Mouse (Mus musculus) embryonic facial prominence, embryonic 11.5 days (tissue): ENCODE measurements around the gene Pik3ca. TPM values are rescaled to one million over a fixed set of nuclear protein-coding genes. Genes with fewer than 3 reads are reported as not detected.

Experiments used
- ATAC-seq: fragments of 200-750 bp; cut with Nextera tagmentation; replicated peaks from 2 replicates; pipeline ENCODE4 v1.8.0; 2017; ENCODE audit warnings: low read depth; ENCODE audit not compliant: insufficient number of reproducible peaks, low FRiP score, low TSS enrichment
- DNase-seq: peaks from one replicate; pipeline ENCODE4 v3.0.0-alpha.2; 2015; ENCODE audit warnings: low spot score
- H3K27ac ChIP-seq: fragments of 300-500 bp; sonication (generic); replicated peaks from 2 replicates; pipeline ENCODE4 v1.5.1; 2014; ENCODE audit warnings: mild to moderate bottlenecking, low read depth, low read length, control low read depth
- H3K27me3 ChIP-seq: fragments of 300-500 bp; sonication (generic); 2 replicates; pipeline ENCODE4 v1.6.1; 2014; ENCODE audit warnings: mild to moderate bottlenecking, low read length, moderate library complexity, mixed read lengths; ENCODE audit not compliant: control insufficient read depth, insufficient read depth
- H3K36me3 ChIP-seq: fragments of 300-500 bp; sonication (generic); replicated peaks from 2 replicates; pipeline ENCODE4 v1.6.1; 2014; ENCODE audit warnings: low read depth, mild to moderate bottlenecking, low read length, moderate library complexity, mixed read lengths; ENCODE audit not compliant: control insufficient read depth, insufficient read depth
- H3K4me1 ChIP-seq: fragments of 300-500 bp; sonication (generic); 2 replicates; pipeline ENCODE4 v1.6.1; 2014; ENCODE audit warnings: low read length, mixed read lengths; ENCODE audit not compliant: control insufficient read depth, insufficient read depth
- H3K4me2 ChIP-seq: fragments of 300-500 bp; sonication (generic); 2 replicates; pipeline ENCODE4 v1.6.1; 2014; ENCODE audit warnings: low read depth, mild to moderate bottlenecking, control low read depth, low read length, moderate library complexity
- H3K4me3 ChIP-seq: fragments of 300-500 bp; sonication (generic); 2 replicates; pipeline ENCODE4 v1.5.1; 2014; ENCODE audit warnings: low read depth, low read length, control low read depth
- H3K9ac ChIP-seq: fragments of 300-500 bp; sonication (generic); replicated peaks from 2 replicates; pipeline ENCODE4 v1.6.1; 2014; ENCODE audit warnings: mild to moderate bottlenecking, control low read depth, low read length
- H3K9me3 ChIP-seq: fragments of 300-500 bp; sonication (generic); replicated peaks from 2 replicates; pipeline ENCODE4 v1.6.1; 2016; ENCODE audit warnings: mild to moderate bottlenecking, low read length, inconsistent platforms, mixed read lengths; ENCODE audit not compliant: control insufficient read depth
- WGBS: fragments of 180-500 bp; shearing (Covaris S2); extraction: QIAGEN DNeasy Blood & Tissue Kit; methylation state at CpG from one replicate; pipeline ENCODE4 v1.1.7; 2014; 5-methylcytosine and 5-hydroxymethylcytosine counted together
- polyA plus RNA-seq: library from polyadenylated mRNA; unstranded; fragments of >200 nt; fragmentation: Nextera tagmentation; extraction: Ambion mirVana; gene quantifications from 2 replicates; pipeline ENCODE4 v1.2.1, GENCODE M21; 2014

Gene Pik3ca
- 18.0 and 23.3 TPM in 2 replicates for polyA plus RNA-seq

- Histone ChIP-seq H3K9ac (peak within 1 kb of the TSS; percentile 93), H3K27me3 (no peaks in the 10 kb centered on the region), H3K36me3 (no peaks in the 10 kb centered on the region), H3K4me1 (no peaks in the 10 kb centered on the region; the same call in 1 of the 2 replicates), H3K9me3 (no peaks in the 10 kb centered on the region), H3K4me3 (peak within 1 kb of the TSS; percentile 91), H3K4me2 (peak within 1 kb of the TSS; percentile 58), H3K27ac (peak within 1 kb of the TSS; percentile 95)
- peak; percentile 66 for ATAC-seq
- WGBS = under 1% methylated on average over 44 of the region's 65 CpGs
- DNase-seq = peak; percentile 64
Observed at GRCm38 (mm10) chr3:32397461-32398174, at the start of gene Pik3ca. Gene Pik3ca, plus strand, starts transcription at chr3:32397671.

GRCm38 (mm10) chr3:32347881-32348280 is 49.6 kb upstream of the Pik3ca start:
- no peaks in the 10 kb centered on the region for H3K9me3 ChIP-seq
- WGBS = 94% methylated on average over 6 of the region's 6 CpGs
- H3K4me1 ChIP-seq = no peaks in the 10 kb centered on the region
- no peak overlapping the region for H3K4me3 ChIP-seq
- no peaks in the 10 kb centered on the region for H3K27me3 ChIP-seq
- no peaks in the 10 kb centered on the region for H3K36me3 ChIP-seq
- ATAC-seq (no peak), DNase-seq (no peak)
- no peak overlapping the region for H3K27ac ChIP-seq
- no peak overlapping the region for H3K9ac ChIP-seq
- H3K4me2 ChIP-seq = no peak overlapping the region

GRCm38 (mm10) chr3:32361221-32361620 is 36.2 kb upstream of the Pik3ca start:
- 42% methylated on average over 6 of the region's 6 CpGs for WGBS
- no peaks in the 10 kb centered on the region for H3K36me3 ChIP-seq
- H3K4me2 ChIP-seq = no peak overlapping the region
- no peak for ATAC-seq
- no peaks in the 10 kb centered on the region; the same call in 1 of the 2 replicates for H3K4me1 ChIP-seq
- peak; percentile 12 for DNase-seq
- H3K9ac ChIP-seq = no peak overlapping the region
- H3K27ac ChIP-seq = no peak overlapping the region
- no peaks in the 10 kb centered on the region for H3K9me3 ChIP-seq
- no peak overlapping the region for H3K4me3 ChIP-seq
- no peaks in the 10 kb centered on the region for H3K27me3 ChIP-seq

GRCm38 (mm10) chr3:32364195-32364594 is 33.3 kb upstream of the Pik3ca start:
- no peak for ATAC-seq
- Histone ChIP-seq H3K4me1 (no peaks in the 10 kb centered on the region; the same call in 1 of the 2 replicates), H3K36me3 (no peaks in the 10 kb centered on the region), H3K4me2 (peak overlapping the region; percentile 21; the same call in 1 of the 2 replicates), H3K27ac (no peak overlapping the region), H3K9ac (no peak overlapping the region), H3K9me3 (no peaks in the 10 kb centered on the region), H3K27me3 (no peaks in the 10 kb centered on the region), H3K4me3 (no peak overlapping the region)
- WGBS = 45% methylated on average over 4 of the region's 4 CpGs
- DNase-seq = peak; percentile 10

GRCm38 (mm10) chr3:32364841-32365545 is 32.5 kb upstream of the Pik3ca start:
- ATAC-seq (peak; percentile 45; the same call in 1 of the 2 replicates), DNase-seq (peak; percentile 65)
- no peaks in the 10 kb centered on the region for H3K9me3 ChIP-seq
- 2% methylated on average over 47 of the region's 54 CpGs for WGBS
- no peaks in the 10 kb centered on the region for H3K36me3 ChIP-seq
- H3K27ac ChIP-seq = peak overlapping the region; percentile 20
- no peaks in the 10 kb centered on the region; the same call in 1 of the 2 replicates for H3K4me1 ChIP-seq
- H3K9ac ChIP-seq = peak overlapping the region; percentile 80
- H3K4me3 ChIP-seq = peak overlapping the region; percentile 86
- H3K4me2 ChIP-seq = peak overlapping the region; percentile 64
- no peaks in the 10 kb centered on the region for H3K27me3 ChIP-seq

GRCm38 (mm10) chr3:32365546-32366245 is 31.8 kb upstream of the Pik3ca start, which contains the start of gene Zmat3:
Gene Zmat3, minus strand, starts transcription at chr3:32366014.
- 4% methylated on average over 32 of the region's 48 CpGs for WGBS
- Histone ChIP-seq H3K27me3 (no peaks in the 10 kb centered on the region), H3K27ac (peak within 1 kb of the TSS; percentile 20), H3K4me1 (no peaks in the 10 kb centered on the region; the same call in 1 of the 2 replicates), H3K36me3 (no peaks in the 10 kb centered on the region), H3K4me2 (peak within 1 kb of the TSS; percentile 64), H3K9ac (peak within 1 kb of the TSS; percentile 80), H3K4me3 (peak within 1 kb of the TSS; percentile 86), H3K9me3 (no peaks in the 10 kb centered on the region)
- ATAC-seq (peak; percentile 60), DNase-seq (peak; percentile 77)

- Histone ChIP-seq H3K36me3 (no peaks in the 10 kb centered on the region), H3K4me1 (no peaks in the 10 kb centered on the region; the same call in 1 of the 2 replicates), H3K4me2 (peak overlapping the region; percentile 64; the same call in 1 of the 2 replicates), H3K9ac (no peak overlapping the region; the same call in none of the 2 replicates), H3K27ac (no peak overlapping the region), H3K27me3 (no peaks in the 10 kb centered on the region), H3K4me3 (peak overlapping the region; percentile 86), H3K9me3 (no peaks in the 10 kb centered on the region)
- WGBS = 68% methylated on average over 17 of the region's 17 CpGs
- DNase-seq (no peak), ATAC-seq (peak; percentile 47)
Observed at GRCm38 (mm10) chr3:32366246-32366734, 31.2 kb upstream of the Pik3ca start.
